Mouse (Mus musculus) thymus, adult 18-20 months (tissue): ENCODE measurements at regions not wholly inside any gene's neighbourhood (a gene's known extent, or its start where the extent isn't known, plus 50 kb on each side); places are given as distances from the start of the nearest gene placed in this dataset.
"Not testable (repeated sequence)": the region's sequence is repeated elsewhere in the genome, so short reads cannot be mapped to it uniquely, and the experiment has no call there.

Experiments
- DNase-seq, 2 experiments: peaks; one replicate each; pipeline ENCODE4 v3.0.0; 2022; ENCODE audit warnings: mixed read lengths in 2 of 2

- DNase-seq: not testable (repeated sequence)
Measured at GRCm38 (mm10) chr19:8496561-8496960, 91.7 kb upstream of the Slc22a30 start.

- not testable (repeated sequence) for DNase-seq
Measured at GRCm38 (mm10) chr19:8497526-8497925, 92.6 kb upstream of the Slc22a30 start.

- DNase-seq: not testable (repeated sequence)
Measured at GRCm38 (mm10) chr19:8517721-8518120, 73.3 kb upstream of the Slc22a8 start.

GRCm38 (mm10) chr19:8518273-8518672 is 72.8 kb upstream of the Slc22a8 start:
- peak; percentile 24 to 69 for DNase-seq

GRCm38 (mm10) chr19:8518933-8519332 is 72.1 kb upstream of the Slc22a8 start:
- DNase-seq: peak in 1 of 2 experiments; percentile 26

- DNase-seq: no peak
Measured at GRCm38 (mm10) chr19:8534597-8534996, 56.5 kb upstream of the Slc22a8 start.

- no peak for DNase-seq
Measured at GRCm38 (mm10) chr19:8536085-8536484, 55.0 kb upstream of the Slc22a8 start.
